Mouse (Mus musculus) CH12.LX (cell line): Measurements from ENCODE around the gene Impdh1. TPM values are rescaled to one million over a fixed set of nuclear protein-coding genes. Genes with fewer than 3 reads are reported as not detected.

Source experiments
- DNase-seq: peaks from one replicate; pipeline ENCODE4 v3.0.0-alpha.2; 2013; ENCODE audit errors: extremely low read depth
- H3K27ac ChIP-seq: 2 replicates; pipeline ENCODE4 v1.5.1; 2012; ENCODE audit warnings: low read depth, mild to moderate bottlenecking, control low read depth, moderate library complexity; ENCODE audit not compliant: insufficient read depth
- H3K27me3 ChIP-seq: replicated peaks from 2 replicates; pipeline ENCODE3; 2012; ENCODE audit warnings: inconsistent platforms
- H3K36me3 ChIP-seq, 2 experiments: replicated peaks in 1 of 2; 2 replicates each; pipeline versions ENCODE3 to v1.6.1; 2012; ENCODE audit warnings: inconsistent platforms in 1 of 2, low read length in 1 of 2, mild to moderate bottlenecking in 1 of 2, mixed read lengths in 1 of 2, moderate library complexity in 1 of 2; ENCODE audit not compliant: control insufficient read depth in 1 of 2, insufficient read depth in 1 of 2
- H3K4me1 ChIP-seq, 2 experiments: 2 replicates each; pipeline ENCODE4 v1.6.1; 2012; ENCODE audit warnings: inconsistent platforms in 1 of 2, moderate library complexity in 1 of 2; ENCODE audit not compliant: insufficient read depth in 2 of 2, control insufficient read depth in 1 of 2
- H3K4me2 ChIP-seq: 2 replicates; pipeline ENCODE4 v1.6.1; 2012; ENCODE audit warnings: low read depth, mild to moderate bottlenecking, control low read depth; ENCODE audit not compliant: poor library complexity, insufficient read depth, severe bottlenecking
- H3K4me3 ChIP-seq, 3 experiments: fragments of 150-350 bp in 1 of 3; sonication (generic) in 1 of 3; replicated peaks in 1 of 3; 2 replicates each; pipeline versions ENCODE3 to v1.5.1; 2011 to 2012; ENCODE audit warnings: low read depth in 2 of 3, low read length in 2 of 3, mild to moderate bottlenecking in 2 of 3, moderate library complexity in 2 of 3, control low read depth in 1 of 3, improper control_type of control experiment in 1 of 3, inconsistent platforms in 1 of 3, mixed read lengths in 1 of 3; ENCODE audit not compliant: poor library complexity in 1 of 3
- H3K79me2 ChIP-seq: replicated peaks from 2 replicates; pipeline ENCODE4 v1.6.1; 2012; ENCODE audit warnings: mild to moderate bottlenecking, moderate library complexity; ENCODE audit not compliant: control insufficient read depth, poor library complexity, insufficient read depth, severe bottlenecking; ENCODE audit errors: extremely low read depth
- H3K9ac ChIP-seq: 2 replicates; pipeline ENCODE4 v1.6.1; 2012; ENCODE audit warnings: low read depth, mild to moderate bottlenecking, control low read depth, moderate library complexity; ENCODE audit not compliant: insufficient read depth
- H3K9me3 ChIP-seq: replicated peaks from 2 replicates; pipeline ENCODE3; 2012; ENCODE audit warnings: low read length, inconsistent platforms, mixed read lengths
- CHD1 ChIP-seq: IDR thresholded peaks from 2 replicates; pipeline ENCODE4 v1.6.1; 2012; ENCODE audit warnings: low read depth, low read length, improper control_type of control experiment, inconsistent platforms
- CHD2 ChIP-seq: IDR thresholded peaks from 2 replicates; pipeline ENCODE4 v1.6.1; 2011; ENCODE audit warnings: low read length, improper control_type of control experiment
- CTCF ChIP-seq, 2 experiments: IDR thresholded peaks in 1 of 2; conservative IDR thresholded peaks in 1 of 2; 2 replicates each; pipeline ENCODE4 v1.5.1; 2011 to 2012; ENCODE audit warnings: low read depth in 2 of 2, low read length in 2 of 2, improper control_type of control experiment in 1 of 2, inconsistent platforms in 1 of 2, mild to moderate bottlenecking in 1 of 2, moderate library complexity in 1 of 2
- ELF1 ChIP-seq: IDR thresholded peaks from 2 replicates; pipeline ENCODE4 v1.6.1; 2014; ENCODE audit warnings: low read depth, mild to moderate bottlenecking, inconsistent platforms, low read length, improper control_type of control experiment
- ETS1 ChIP-seq: conservative IDR thresholded peaks from 2 replicates; pipeline ENCODE4 v1.6.1; 2012; ENCODE audit warnings: low read depth, mild to moderate bottlenecking, inconsistent platforms, low read length, improper control_type of control experiment, moderate library complexity
- IRF4 ChIP-seq: IDR thresholded peaks from 2 replicates; pipeline ENCODE4 v1.6.1; 2014; ENCODE audit warnings: low read depth, mild to moderate bottlenecking, inconsistent platforms, low read length, improper control_type of control experiment
- JUN ChIP-seq: IDR thresholded peaks from 2 replicates; pipeline ENCODE4 v1.6.1; 2011; ENCODE audit warnings: low read depth, mild to moderate bottlenecking, low read length, improper control_type of control experiment, moderate library complexity; ENCODE audit not compliant: insufficient read depth
- JUND ChIP-seq: conservative IDR thresholded peaks from 2 replicates; pipeline ENCODE4 v1.6.1; 2011; ENCODE audit warnings: low read depth, low read length, improper control_type of control experiment
- KAT2A ChIP-seq: IDR thresholded peaks from 2 replicates; pipeline ENCODE4 v1.6.1; 2012; ENCODE audit warnings: low read length, improper control_type of control experiment, inconsistent platforms; ENCODE audit not compliant: insufficient replicate concordance
- MAX ChIP-seq: IDR thresholded peaks from 2 replicates; pipeline ENCODE4 v1.6.1; 2011; ENCODE audit warnings: low read length, improper control_type of control experiment
- MXI1 ChIP-seq: IDR thresholded peaks from 2 replicates; pipeline ENCODE4 v1.6.1; 2011; ENCODE audit warnings: mild to moderate bottlenecking, low read depth, low read length, improper control_type of control experiment
- NELFE ChIP-seq: IDR thresholded peaks from 2 replicates; pipeline ENCODE4 v1.6.1; 2011; ENCODE audit warnings: low read depth, low read length, improper control_type of control experiment
- NRF1 ChIP-seq: IDR thresholded peaks from 2 replicates; pipeline ENCODE4 v1.6.1; 2014; ENCODE audit warnings: low read depth, mild to moderate bottlenecking, inconsistent platforms, low read length, improper control_type of control experiment, moderate library complexity
- SIN3A ChIP-seq: IDR thresholded peaks from 2 replicates; pipeline ENCODE4 v1.6.1; 2012; ENCODE audit warnings: low read length, improper control_type of control experiment, inconsistent platforms
- SMC3 ChIP-seq: IDR thresholded peaks from 2 replicates; pipeline ENCODE4 v1.6.1; 2011; ENCODE audit warnings: low read depth, low read length, improper control_type of control experiment
- TCF12 ChIP-seq: IDR thresholded peaks from 2 replicates; pipeline ENCODE4 v1.6.1; 2014; ENCODE audit warnings: low read depth, mild to moderate bottlenecking, inconsistent platforms, low read length, improper control_type of control experiment
- UBTF ChIP-seq: IDR thresholded peaks from 2 replicates; pipeline ENCODE4 v1.6.1; 2012; ENCODE audit warnings: low read depth, mild to moderate bottlenecking, inconsistent platforms, low read length, improper control_type of control experiment, moderate library complexity
- USF1 ChIP-seq: IDR thresholded peaks from 2 replicates; pipeline ENCODE4 v1.6.1; 2014; ENCODE audit warnings: low read depth, mild to moderate bottlenecking, inconsistent platforms, low read length, improper control_type of control experiment
- USF2 ChIP-seq: conservative IDR thresholded peaks from 2 replicates; pipeline ENCODE4 v1.6.1; 2011; ENCODE audit warnings: low read depth, low read length, improper control_type of control experiment
- ZC3H11A ChIP-seq: IDR thresholded peaks from 2 replicates; pipeline ENCODE4 v1.6.1; 2012; ENCODE audit warnings: low read depth, mild to moderate bottlenecking, inconsistent platforms, low read length, improper control_type of control experiment
- ZKSCAN1 ChIP-seq: IDR thresholded peaks from 2 replicates; pipeline ENCODE4 v1.6.1; 2012; ENCODE audit warnings: low read depth, inconsistent platforms, low read length, improper control_type of control experiment, borderline replicate concordance
- ZMIZ1 ChIP-seq: IDR thresholded peaks from 2 replicates; pipeline ENCODE4 v1.6.1; 2012; ENCODE audit warnings: low read depth, mild to moderate bottlenecking, inconsistent platforms, low read length, improper control_type of control experiment
- ZNF384 ChIP-seq: IDR thresholded peaks from 2 replicates; pipeline ENCODE4 v1.6.1; 2012; ENCODE audit warnings: low read depth, low read length, improper control_type of control experiment, inconsistent platforms
- dilution Hi-C: fragments of 300-500 bp; cut with MboI; formaldehyde crosslinking; loops from 2 replicates; pipeline ENCODE4 v1.14.3; 2020; ENCODE audit warnings: low sequenced_read_pairs; ENCODE audit not compliant: extremely low pct_unique_long_range_greater_than_20kb, extremely low pct_ligation_motif_present
- in situ Hi-C: fragments of 300-500 bp; cut with MboI; formaldehyde crosslinking; loops from 3 replicates; pipeline ENCODE4 v1.14.3; 2019; ENCODE audit warnings: low sequenced_read_pairs, low pct_ligation_motif_present, low pct_unique_long_range_greater_than_20kb, mixed read lengths
- polyA plus RNA-seq: library from polyadenylated mRNA; unstranded; fragments of >175 nt; gene quantifications from 2 replicates; pipeline ENCODE4 v1.2.1, GENCODE M21; 2012; ENCODE audit warnings: low read depth; ENCODE audit not compliant: insufficient read length
- total RNA-seq, 2 experiments: library from RNA; depleted of rRNA; stranded (reverse); fragments of 300-350 nt in 1 of 2; fragments of >200 nt in 1 of 2; gene quantifications; 2 replicates each; pipeline ENCODE4 v1.2.3; 2012 to 2014

Gene Impdh1
- total and polyA plus RNA-seq, 3 experiments = 3.1 to 19.6 (median 14.9) TPM

DNA sequence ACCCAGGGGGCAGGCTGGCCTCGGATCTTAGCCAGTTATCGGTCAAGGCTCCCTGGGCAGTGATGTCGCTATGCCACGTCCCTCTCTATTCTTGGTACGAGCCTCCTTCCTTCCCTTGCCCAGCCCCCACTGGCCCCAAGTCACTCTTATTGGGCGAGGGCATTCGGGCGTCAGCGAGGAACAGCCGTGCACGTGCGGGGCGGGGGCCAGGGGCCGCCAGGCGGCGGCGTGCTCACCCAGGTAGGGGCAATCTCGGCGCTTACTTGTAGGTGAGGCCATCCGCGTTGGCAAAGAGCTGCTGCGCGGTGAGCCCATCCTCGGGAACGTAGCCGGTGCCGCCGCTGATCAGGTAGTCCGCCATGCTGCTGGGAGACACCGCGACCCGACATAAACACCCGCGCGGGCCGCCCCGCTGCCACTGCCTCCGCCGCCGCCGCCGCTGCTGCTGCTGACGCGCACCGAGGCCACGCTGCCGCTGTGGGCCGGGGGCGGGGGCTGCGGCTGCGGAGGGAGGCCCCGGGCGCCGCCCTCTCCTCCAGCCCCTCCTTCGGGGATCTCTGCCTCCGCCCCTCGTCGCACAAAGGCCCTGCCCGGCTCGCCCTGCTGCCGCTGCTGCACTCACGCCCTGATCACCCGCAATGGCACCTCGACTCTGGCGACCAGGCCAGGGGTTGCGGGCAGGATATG, 4.2 kb downstream of the Impdh1 start (continued):
- TF ChIP-seq JUN (no peak), NRF1 (peak; percentile 53; the same call in 1 of the 2 replicates), NELFE (peak; percentile 23; the same call in 1 of the 2 replicates), SIN3A (peak; percentile 65), USF1 (no peak), MXI1 (peak; percentile 94), JUND (no peak), ELF1 (no peak), ZKSCAN1 (no peak), KAT2A (no peak), MAX (peak; percentile 82), ZNF384 (no peak), ZMIZ1 (no peak), TCF12 (0 out of 2 replicates have a peak, but pooled peaks have one; percentile 40), CHD1 (no peak), SMC3 (no peak), USF2 (no peak), ZC3H11A (no peak), UBTF (0 out of 2 replicates have a peak, but pooled peaks have one; percentile 30), CHD2 (peak; percentile 84), IRF4 (peak; percentile 42), CTCF (conservative IDR thresholded peaks at IDR 0.05 in 1 of 2, IDR thresholded peaks at IDR 0.05 in 1 of 2; ENCODE audit: low read depth in 2 of 2, low read length in 2 of 2) (peak in 1 of 2 experiments; percentile 31; a peak in 2 of 4 replicates)
- TF ChIP-seq, all 38 proteins: peak for 17

DNA sequence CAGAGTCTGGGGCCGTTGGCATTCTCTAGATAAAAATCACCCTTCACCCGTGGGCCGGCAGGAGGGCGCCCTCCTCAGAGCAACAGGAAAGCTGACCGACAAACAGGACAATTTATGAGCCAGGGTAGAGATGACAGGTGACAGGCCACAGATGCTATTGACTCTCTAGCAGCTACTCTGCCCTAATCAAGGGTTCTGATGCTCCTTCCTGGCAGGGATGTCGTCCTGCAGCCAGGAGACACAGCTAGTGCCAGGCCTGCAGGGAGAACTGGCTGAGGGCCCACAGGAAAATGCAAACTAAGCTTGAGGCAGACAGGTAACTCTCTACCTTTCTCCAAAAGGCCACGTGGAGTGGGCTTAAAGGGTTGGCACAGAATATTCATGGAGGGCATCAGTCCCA, 5.0 kb downstream of the Impdh1 start:
- no peak for DNase-seq
- Histone ChIP-seq H3K27ac (peak overlapping the region; percentile 29; the same call in 1 of the 2 replicates), H3K9ac (peak overlapping the region; percentile 48), H3K4me2 (peak overlapping the region; percentile 80), H3K9me3 (no peaks in the 10 kb centered on the region), H3K4me1 (peaks cover 10 to 68% of the 10 kb centered on the region in 2 experiments), H3K36me3 (peaks cover 8 to 18% of the 10 kb centered on the region in 2 experiments), H3K4me3 (peak overlapping the region; percentile 70 to 79 (median 76)), H3K27me3 (peaks cover 40% of the 10 kb centered on the region), H3K79me2 (0 out of 2 replicates have a peak, but pooled peaks cover 2% of the 10 kb centered on the region)
- in situ Hi-C loops (no loop called here), dilution Hi-C loops (no loop called here)
- TF ChIP-seq NRF1 (no peak), ETS1 (no peak), CTCF (conservative IDR thresholded peaks at IDR 0.05 in 1 of 2, IDR thresholded peaks at IDR 0.05 in 1 of 2; ENCODE audit: low read depth in 2 of 2, low read length in 2 of 2) (peak in 1 of 2 experiments; percentile 29; a peak in 1 of 4 replicates)
